Mouse (Mus musculus) midbrain, embryonic 11.5 days (tissue): Measurements from ENCODE around the gene Arhgef25. TPM values are rescaled to one million over a fixed set of nuclear protein-coding genes. Genes with fewer than 3 reads are reported as not detected.
A peak's percentile ranks its signal among the peaks of the same experiment; 100 is the strongest.

Experiments used
- ATAC-seq: fragments of 200-750 bp; cut with Nextera tagmentation; 2 replicates; pipeline ENCODE4 v1.8.0; 2017; ENCODE audit warnings: moderate TSS enrichment, moderate library complexity; ENCODE audit not compliant: low FRiP score
- DNase-seq: peaks from one replicate; pipeline ENCODE4 v3.0.0; 2015; ENCODE audit warnings: low spot score; ENCODE audit errors: missing footprints
- H3K27ac ChIP-seq: fragments of 300-500 bp; sonication (generic); 2 replicates; pipeline ENCODE4 v1.5.1; 2014; ENCODE audit warnings: low read depth, low read length
- H3K27me3 ChIP-seq: fragments of 300-500 bp; sonication (generic); 2 replicates; pipeline ENCODE4 v1.6.1; 2014; ENCODE audit warnings: mild to moderate bottlenecking, low read length, moderate library complexity, mixed read lengths; ENCODE audit not compliant: control insufficient read depth, insufficient read depth
- H3K36me3 ChIP-seq: fragments of 300-500 bp; sonication (generic); 2 replicates; pipeline ENCODE4 v1.6.1; 2014; ENCODE audit warnings: mild to moderate bottlenecking, low read length, moderate library complexity, mixed read lengths; ENCODE audit not compliant: control insufficient read depth, insufficient read depth
- H3K4me1 ChIP-seq: fragments of 300-500 bp; sonication (generic); 2 replicates; pipeline ENCODE4 v1.6.1; 2014; ENCODE audit warnings: low read length; ENCODE audit not compliant: control insufficient read depth, insufficient read depth
- H3K4me2 ChIP-seq: fragments of 300-500 bp; sonication (generic); 2 replicates; pipeline ENCODE4 v1.6.1; 2014; ENCODE audit warnings: mild to moderate bottlenecking, moderate library complexity
- H3K4me3 ChIP-seq: fragments of 300-500 bp; sonication (generic); 2 replicates; pipeline ENCODE4 v1.5.1; 2014; ENCODE audit warnings: low read depth, low read length
- H3K9ac ChIP-seq: fragments of 300-500 bp; sonication (generic); 2 replicates; pipeline ENCODE4 v1.6.1; 2014; ENCODE audit warnings: low read length
- H3K9me3 ChIP-seq: fragments of 300-500 bp; sonication (generic); 2 replicates; pipeline ENCODE4 v1.6.1; 2016; ENCODE audit warnings: low read length; ENCODE audit not compliant: control insufficient read depth
- whole genome bisulfite sequencing: fragments of 180-500 bp; shearing (Covaris S2); extraction: QIAGEN DNeasy Blood & Tissue Kit; methylation state at CpG from one replicate; pipeline ENCODE4 v1.1.7; 2014; 5-methylcytosine and 5-hydroxymethylcytosine counted together
- polyA plus RNA-seq: library from polyadenylated mRNA; unstranded; fragments of >200 nt; fragmentation: Nextera tagmentation; extraction: Ambion mirVana; gene quantifications from 2 replicates; pipeline ENCODE4 v1.2.1, GENCODE M21; 2014

Gene Arhgef25
- polyA plus RNA-seq, 1 experiment from 2014 or later, result 25.8 TPM

DNA sequence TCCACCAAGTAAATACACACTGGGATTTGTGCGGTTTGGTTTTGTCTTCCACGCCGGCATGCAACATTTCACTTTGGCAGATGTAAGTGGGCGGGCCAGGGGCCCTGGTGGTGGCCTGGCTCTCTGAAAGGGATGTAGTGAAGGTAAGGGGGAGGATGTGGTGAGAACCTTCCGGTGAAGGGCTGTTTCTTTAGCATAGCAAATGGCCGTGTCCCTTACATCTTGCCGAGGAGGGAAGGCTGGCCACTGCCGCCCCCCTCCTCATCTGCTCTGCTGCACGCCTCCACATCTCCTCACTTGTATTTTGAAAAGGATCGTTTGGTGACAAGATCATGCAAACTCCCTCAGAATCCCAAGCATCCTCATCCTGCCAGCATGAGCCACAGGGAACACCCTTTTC is 35.8 kb upstream of the Arhgef25 start:
- no peak overlapping the region for H3K4me3 ChIP-seq
- no peaks in the 10 kb centered on the region for H3K36me3 ChIP-seq
- H3K4me2 ChIP-seq, result no peak overlapping the region
- no peaks in the 10 kb centered on the region for H3K4me1 ChIP-seq
- ATAC-seq (no peak), DNase-seq (no peak)
- 29% methylated on average over 10 of the region's 10 CpGs for WGBS
- H3K9ac ChIP-seq, result no peak overlapping the region
- H3K27me3 ChIP-seq, result no peaks in the 10 kb centered on the region; the same call in 1 of the 2 replicates
- H3K27ac ChIP-seq, result no peak overlapping the region
- H3K9me3 ChIP-seq, result no peaks in the 10 kb centered on the region

- H3K4me1 ChIP-seq, result no peaks in the 10 kb centered on the region
- no peak overlapping the region for H3K4me2 ChIP-seq
- WGBS, result 25% methylated on average over 6 of the region's 6 CpGs
- no peaks in the 10 kb centered on the region for H3K36me3 ChIP-seq
- no peak overlapping the region for H3K9ac ChIP-seq
- DNase-seq, result no peak
- no peaks in the 10 kb centered on the region for H3K9me3 ChIP-seq
- no peak overlapping the region for H3K4me3 ChIP-seq
- H3K27ac ChIP-seq, result no peak overlapping the region
- H3K27me3 ChIP-seq, result no peaks in the 10 kb centered on the region; the same call in 1 of the 2 replicates
- ATAC-seq, result no peak
Observed at GRCm38 (mm10) chr10:127225213-127225612, 35.3 kb upstream of the Arhgef25 start.

- DNase-seq, result no peak
- H3K4me2 ChIP-seq, result no peak overlapping the region
- no peak for ATAC-seq
- H3K27ac ChIP-seq, result no peak overlapping the region
- no peak overlapping the region for H3K9ac ChIP-seq
- no peaks in the 10 kb centered on the region for H3K36me3 ChIP-seq
- no peaks in the 10 kb centered on the region for H3K9me3 ChIP-seq
- no peaks in the 10 kb centered on the region for H3K27me3 ChIP-seq
- H3K4me3 ChIP-seq, result no peak overlapping the region
- WGBS, result 89% methylated on average over 2 of the region's 2 CpGs
- H3K4me1 ChIP-seq, result no peaks in the 10 kb centered on the region
Observed at GRCm38 (mm10) chr10:127218339-127218738, 28.5 kb upstream of the Arhgef25 start.

DNA sequence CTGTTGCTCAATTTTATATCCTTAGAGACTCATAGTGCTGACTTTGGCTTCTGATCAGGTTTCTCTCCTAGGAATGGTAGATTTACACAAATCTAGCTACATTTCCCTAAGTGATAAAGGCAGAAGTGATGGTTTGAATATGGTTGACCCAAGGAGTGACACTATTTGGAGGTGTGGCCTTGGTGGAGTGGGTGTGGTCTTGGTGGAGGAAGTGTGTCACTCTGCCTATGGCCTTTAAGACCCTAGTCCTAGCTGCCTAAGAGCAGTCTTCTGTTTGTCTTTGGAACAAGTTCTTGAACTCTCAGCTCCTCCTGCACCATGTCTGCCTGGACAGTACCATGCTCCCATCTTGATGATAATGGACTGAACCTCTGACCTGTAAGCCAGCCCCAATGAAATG is 27.3 kb upstream of the Arhgef25 start:
- no peak for ATAC-seq
- no peaks in the 10 kb centered on the region for H3K4me1 ChIP-seq

DNA sequence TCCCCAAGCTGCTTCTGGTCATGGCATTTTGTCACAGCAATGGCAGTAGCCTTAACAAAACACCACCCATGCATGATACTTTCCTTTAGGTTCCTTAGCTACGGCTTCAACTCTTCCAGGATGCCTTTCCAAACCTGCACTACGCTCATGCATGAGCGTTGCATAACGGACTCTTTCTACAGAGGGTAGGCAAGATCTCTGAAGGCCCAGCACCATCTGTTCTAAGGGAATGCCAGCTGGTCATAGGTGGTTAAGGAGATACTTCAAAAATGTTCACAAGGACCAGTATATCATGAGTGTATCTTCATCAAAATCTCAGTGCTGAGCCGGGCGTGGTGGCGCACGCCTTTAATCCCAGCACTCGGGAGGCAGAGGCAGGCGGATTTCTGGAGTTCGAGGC is 26.6 kb upstream of the Arhgef25 start:
- H3K9me3 ChIP-seq, result no peaks in the 10 kb centered on the region
- DNase-seq (no peak), ATAC-seq (no peak)
- H3K4me2 ChIP-seq, result no peak overlapping the region
- H3K4me1 ChIP-seq, result no peaks in the 10 kb centered on the region
- no peak overlapping the region for H3K27ac ChIP-seq
- WGBS, result 95% methylated on average over 11 of the region's 11 CpGs
- H3K27me3 ChIP-seq, result no peaks in the 10 kb centered on the region
- H3K9ac ChIP-seq, result no peak overlapping the region
- no peak overlapping the region for H3K4me3 ChIP-seq
- no peaks in the 10 kb centered on the region for H3K36me3 ChIP-seq

More for the DNA sequence above, 27.3 kb upstream of the Arhgef25 start:
- Histone ChIP-seq H3K27ac (no peak overlapping the region), H3K36me3 (no peaks in the 10 kb centered on the region), H3K4me3 (no peak overlapping the region), H3K9me3 (no peaks in the 10 kb centered on the region), H3K27me3 (no peaks in the 10 kb centered on the region), H3K4me2 (no peak overlapping the region), H3K9ac (no peak overlapping the region)
- no peak for DNase-seq

DNA sequence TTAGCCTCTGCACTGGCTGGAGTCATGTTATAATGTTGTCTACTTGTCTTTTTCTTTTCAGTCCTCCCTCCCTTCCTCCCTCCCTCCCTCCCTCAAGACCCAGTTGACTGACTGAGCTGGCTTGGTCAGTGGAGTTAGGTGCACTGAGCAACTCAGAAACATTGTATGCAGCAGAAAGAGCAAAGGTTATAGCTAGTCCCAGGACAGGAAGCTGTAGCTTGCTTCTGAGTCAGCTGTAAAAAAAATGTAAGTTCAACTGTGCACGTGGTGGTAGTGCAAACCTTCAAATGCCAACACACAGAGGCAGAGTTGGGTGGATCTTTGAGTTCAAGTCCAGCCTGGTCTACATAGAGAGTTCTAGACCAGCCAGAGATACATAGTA is 24.5 kb upstream of the Arhgef25 start:
- peaks cover 8% of the 10 kb centered on the region for H3K4me1 ChIP-seq
- H3K4me3 ChIP-seq, result no peak overlapping the region
- H3K4me2 ChIP-seq, result no peak overlapping the region
- no peaks in the 10 kb centered on the region for H3K27me3 ChIP-seq
- H3K36me3 ChIP-seq, result no peaks in the 10 kb centered on the region
- no peak overlapping the region for H3K27ac ChIP-seq
- H3K9me3 ChIP-seq, result no peaks in the 10 kb centered on the region
- DNase-seq (no peak), ATAC-seq (no peak)
- H3K9ac ChIP-seq, result no peak overlapping the region
- 82% methylated on average over 1 of the region's 1 CpGs for WGBS

- no peak for ATAC-seq
- no peak for DNase-seq
- Histone ChIP-seq H3K4me2 (no peak overlapping the region), H3K4me1 (peaks cover 8% of the 10 kb centered on the region), H3K9me3 (no peaks in the 10 kb centered on the region), H3K4me3 (no peak overlapping the region), H3K27me3 (no peaks in the 10 kb centered on the region), H3K36me3 (no peaks in the 10 kb centered on the region), H3K9ac (no peak overlapping the region), H3K27ac (no peak overlapping the region)
- 86% methylated on average over 13 of the region's 13 CpGs for WGBS
Observed at GRCm38 (mm10) chr10:127213704-127214421, 24.0 kb upstream of the Arhgef25 start.

DNA sequence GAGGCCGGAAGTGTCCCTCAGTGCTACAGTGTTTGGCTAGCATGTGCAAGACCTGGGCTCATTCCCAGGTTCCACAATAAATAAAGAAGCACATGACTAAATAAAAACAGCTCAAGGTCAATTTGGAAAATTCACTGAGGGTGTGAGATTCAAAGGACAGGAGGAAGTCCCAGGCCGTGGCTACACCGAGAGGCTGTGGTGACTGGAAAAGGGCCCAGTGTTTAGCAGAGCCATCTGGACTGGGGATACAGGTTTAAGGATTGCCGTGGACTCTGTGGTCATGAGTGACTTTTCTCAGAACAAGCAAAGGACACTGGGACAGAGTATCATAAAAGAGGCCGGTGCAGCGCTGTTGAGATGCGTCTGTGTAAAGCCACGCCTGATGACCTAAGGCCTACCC is 23.4 kb upstream of the Arhgef25 start:
- H3K9ac ChIP-seq, result no peak overlapping the region
- H3K36me3 ChIP-seq, result 0 out of 2 replicates have a peak, but pooled peaks cover 2% of the 10 kb centered on the region
- peaks cover 8% of the 10 kb centered on the region for H3K4me1 ChIP-seq
- H3K4me3 ChIP-seq, result no peak overlapping the region
- H3K27me3 ChIP-seq, result no peaks in the 10 kb centered on the region
- no peaks in the 10 kb centered on the region for H3K9me3 ChIP-seq
- WGBS, result 91% methylated on average over 8 of the region's 8 CpGs
- DNase-seq (no peak), ATAC-seq (no peak)
- no peak overlapping the region for H3K4me2 ChIP-seq
- no peak overlapping the region for H3K27ac ChIP-seq

DNA sequence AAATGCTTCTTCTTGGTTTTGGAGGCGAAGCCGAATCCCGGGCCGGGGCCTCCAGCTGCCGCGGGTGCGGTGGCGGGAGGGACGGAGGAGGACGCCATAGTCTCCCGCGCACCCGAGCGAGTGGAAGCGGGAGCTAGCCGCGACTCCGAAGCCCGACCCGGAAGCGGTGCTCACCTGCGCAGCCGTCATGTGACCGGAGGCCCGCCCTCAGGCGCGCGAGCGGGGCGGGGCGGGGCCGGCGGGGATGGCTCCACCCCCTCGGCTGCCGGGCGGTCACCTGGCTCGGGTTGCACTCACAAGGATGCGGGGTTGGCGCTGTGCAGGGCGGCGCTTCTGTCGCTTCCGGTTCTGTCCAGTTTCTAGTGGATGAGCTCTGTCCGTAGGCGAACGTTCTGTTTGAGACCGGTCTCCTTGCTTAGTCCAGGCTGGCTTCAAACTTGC is 21.6 kb upstream of the Arhgef25 start, which contains the start of gene Pip4k2c:
TSS of gene Pip4k2c (minus strand) at position 172 of the 441 bp plus-strand sequence.
- peaks cover 2% of the 10 kb centered on the region; the same call in 1 of the 2 replicates for H3K36me3 ChIP-seq
- peak within 1 kb of the TSS; percentile 90 for H3K4me2 ChIP-seq
- H3K27me3 ChIP-seq, result no peaks in the 10 kb centered on the region
- H3K9ac ChIP-seq, result peak within 1 kb of the TSS; percentile 86
- H3K27ac ChIP-seq, result no peak within 1 kb of the TSS
- H3K4me1 ChIP-seq, result peaks cover 8% of the 10 kb centered on the region
- peak within 1 kb of the TSS; percentile 86 for H3K4me3 ChIP-seq
- ATAC-seq (peak; percentile 96), DNase-seq (peak; percentile 97)
- no peaks in the 10 kb centered on the region for H3K9me3 ChIP-seq
- under 1% methylated on average over 46 of the region's 47 CpGs for WGBS
